Mouse (Mus musculus) left cerebral cortex, adult 11 months (tissue): ENCODE data around the gene Adh5.

Experiments
- DNase-seq: peaks from one replicate; pipeline ENCODE4 v3.0.0; 2022; ENCODE audit warnings: low spot score

The Adh5 gene

DNA sequence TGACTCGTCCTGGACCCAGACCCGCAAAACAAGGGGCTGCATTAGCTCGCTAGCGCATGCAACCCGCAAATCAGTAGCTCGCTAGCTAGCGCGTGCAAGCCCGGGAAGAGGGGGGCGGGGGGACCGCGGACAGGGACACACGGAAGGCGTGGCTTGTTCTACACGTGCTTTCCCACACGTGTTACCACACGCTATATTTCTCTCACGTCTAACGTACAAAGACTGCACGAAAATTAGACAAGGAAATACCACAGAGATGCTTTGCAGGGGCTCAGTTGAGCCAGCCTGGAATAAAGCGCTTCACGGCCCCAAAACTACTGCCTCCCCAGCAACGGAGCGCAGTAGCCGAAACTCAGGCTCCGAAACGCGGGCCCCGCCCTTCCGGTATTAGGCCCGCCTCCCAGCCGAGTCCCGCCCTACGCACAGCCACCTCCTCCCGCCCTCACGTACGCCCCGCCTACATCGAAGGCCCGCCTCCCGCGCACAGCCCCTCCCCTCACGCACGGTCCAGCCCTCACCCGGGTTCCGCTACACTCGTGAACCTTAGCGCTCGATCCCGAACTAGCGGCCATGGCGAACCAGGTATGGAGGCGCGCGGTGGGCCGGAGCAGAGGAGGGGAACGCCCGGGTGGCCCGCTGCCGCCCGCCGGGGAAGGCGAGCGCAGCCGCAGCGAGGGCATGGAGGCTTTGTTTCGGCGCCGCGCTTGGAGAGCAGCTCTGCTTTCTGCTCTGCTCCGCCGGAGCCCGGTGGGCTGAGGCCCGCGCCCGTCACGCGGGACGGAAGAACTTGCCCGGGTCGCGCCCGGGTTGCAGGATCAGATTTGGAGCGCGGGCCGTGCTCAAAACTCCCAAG, at the start of gene Adh5:
Gene Adh5 (plus strand): TSS at position 482 of the 853 bp plus-strand sequence.
- peak; percentile 79 for DNase-seq

DNA sequence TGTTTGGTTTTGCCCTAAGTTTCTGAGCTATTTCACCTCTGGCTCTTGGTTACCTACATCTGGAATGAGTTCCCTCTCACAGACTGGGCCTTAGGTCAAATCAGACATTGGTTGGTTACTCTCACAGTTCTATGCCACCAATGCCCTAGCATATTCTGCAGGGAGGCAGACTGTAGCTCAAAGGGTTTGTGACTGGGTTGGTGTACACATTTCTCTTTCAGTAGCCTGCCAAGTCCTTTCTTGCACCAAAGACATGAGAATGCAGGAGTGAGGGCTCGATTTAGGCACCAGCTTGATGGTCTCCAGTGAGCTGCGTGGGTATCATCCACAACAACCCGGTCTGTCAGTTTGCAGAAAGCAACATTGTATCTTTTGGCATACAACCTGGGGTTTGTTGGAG, 38.0 kb upstream of the Adh5 start:
- DNase-seq: no peak

GRCm38 (mm10) chr3:138405341-138405740, 37.6 kb upstream of the Adh5 start:
- DNase-seq: peak; percentile 6

DNA sequence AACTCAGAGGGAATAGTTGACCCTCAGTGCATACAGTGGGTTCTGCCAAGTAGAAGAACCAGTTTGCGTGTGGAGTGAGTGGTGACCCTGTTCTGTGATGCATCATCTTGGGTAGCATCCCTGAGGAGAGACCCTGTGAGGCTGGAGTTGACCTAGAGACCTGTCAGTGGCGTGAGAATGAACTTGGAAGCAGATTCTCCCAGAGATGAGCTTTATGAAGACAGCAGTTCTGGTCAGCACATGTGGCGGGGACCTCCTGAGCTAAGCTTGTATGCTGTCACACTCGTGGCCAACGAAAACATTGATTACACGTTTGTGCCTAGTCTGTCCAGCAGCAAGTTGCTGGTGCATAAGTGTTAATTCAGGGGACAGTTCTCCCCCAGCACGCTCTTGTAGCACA, 37.1 kb upstream of the Adh5 start:
- DNase-seq: no peak

DNA sequence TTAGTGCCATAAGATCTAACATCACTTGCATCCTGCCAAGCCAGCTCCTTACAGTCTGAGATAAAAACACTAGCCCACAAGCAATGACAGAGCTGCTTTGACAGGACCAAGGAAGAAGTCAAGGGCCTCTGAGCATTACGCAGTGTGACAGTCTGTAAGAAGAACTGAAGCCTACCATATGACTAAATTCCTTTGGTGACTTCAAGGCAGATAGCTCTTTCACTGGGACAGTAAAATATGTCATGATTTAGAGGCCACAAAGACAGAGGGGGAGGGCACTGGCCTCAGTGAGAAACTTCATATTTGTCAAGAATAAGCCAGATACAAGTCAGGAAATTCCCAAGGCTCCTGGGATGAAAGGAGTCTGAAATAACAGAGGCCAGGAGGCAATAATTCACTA, 35.0 kb upstream of the Adh5 start:
- no peak for DNase-seq

- no peak for DNase-seq
Measured at GRCm38 (mm10) chr3:138409585-138409984, 33.3 kb upstream of the Adh5 start.

GRCm38 (mm10) chr3:138410211-138410610, 32.7 kb upstream of the Adh5 start:
- no peak for DNase-seq

DNA sequence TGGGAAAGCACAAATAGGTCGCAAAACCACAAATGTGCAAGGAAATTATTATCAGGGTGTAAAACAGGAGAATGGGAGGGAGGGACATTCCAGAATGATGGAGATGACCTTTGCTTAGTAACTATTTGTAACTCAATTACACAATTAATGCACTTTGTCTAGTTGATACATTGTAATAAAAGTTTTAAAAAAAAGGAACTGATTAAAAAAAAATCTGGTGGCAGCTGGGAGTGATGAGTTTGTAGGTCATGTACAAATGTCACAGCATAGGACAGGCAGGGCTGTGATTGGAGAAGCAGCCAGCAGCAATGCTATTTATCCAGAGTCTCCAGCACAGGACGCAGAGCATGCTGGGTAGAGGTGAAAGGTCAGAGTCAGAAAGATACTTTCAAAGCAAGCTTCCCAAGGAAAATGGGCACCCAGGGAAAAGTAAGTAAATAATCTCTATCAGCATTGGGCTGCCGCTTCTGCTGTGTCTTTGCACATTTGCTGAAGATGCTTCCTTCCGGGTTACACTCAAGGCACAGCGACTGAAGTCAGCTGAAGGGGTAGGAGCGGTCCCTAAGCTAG, 27.7 kb upstream of the Adh5 start, which contains the start of gene Adh4:
Gene Adh4 (plus strand): TSS at position 346 of the 570 bp plus-strand sequence.
- DNase-seq: no peak

DNA sequence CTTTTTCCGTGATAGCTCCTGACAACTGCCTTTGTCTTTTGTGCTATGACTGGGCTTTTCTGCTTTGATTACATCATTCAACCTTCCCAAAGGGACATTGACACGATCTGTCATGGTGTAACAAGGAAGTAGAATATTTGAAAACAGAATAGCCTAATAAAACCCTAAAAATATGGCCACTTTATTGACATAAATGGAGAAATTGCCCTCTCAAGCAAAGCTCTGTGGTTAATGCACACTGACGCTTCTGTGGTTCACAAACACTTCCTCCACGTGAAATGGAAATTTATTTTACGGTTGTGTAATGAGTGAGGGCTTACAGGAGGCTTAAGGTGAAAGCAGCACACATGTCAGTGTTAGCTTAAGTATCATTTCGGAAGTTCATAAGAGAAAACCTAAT, 23.5 kb upstream of the Adh5 start:
- no peak for DNase-seq

GRCm38 (mm10) chr3:138420385-138420784, 22.5 kb upstream of the Adh5 start:
- no peak for DNase-seq

DNA sequence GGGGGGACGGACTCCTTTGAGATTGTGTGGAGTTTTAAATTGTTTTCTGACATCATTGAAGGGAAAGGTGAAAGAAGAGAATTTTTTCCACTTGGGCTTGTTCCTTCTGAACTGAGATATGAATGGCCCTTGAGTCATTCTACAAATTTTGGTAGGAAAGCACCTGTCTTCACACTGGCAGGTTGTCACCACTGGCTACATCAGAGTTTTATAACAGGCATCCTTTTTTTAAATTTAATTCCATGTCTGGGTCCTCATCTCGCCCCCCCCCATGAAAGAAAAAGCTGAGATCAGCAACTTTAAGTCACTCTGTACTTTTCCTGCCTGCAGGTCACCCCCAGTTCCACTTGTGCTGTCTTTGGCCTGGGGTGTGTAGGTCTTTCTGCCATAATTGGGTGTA, 19.2 kb upstream of the Adh5 start:
- no peak for DNase-seq

DNA sequence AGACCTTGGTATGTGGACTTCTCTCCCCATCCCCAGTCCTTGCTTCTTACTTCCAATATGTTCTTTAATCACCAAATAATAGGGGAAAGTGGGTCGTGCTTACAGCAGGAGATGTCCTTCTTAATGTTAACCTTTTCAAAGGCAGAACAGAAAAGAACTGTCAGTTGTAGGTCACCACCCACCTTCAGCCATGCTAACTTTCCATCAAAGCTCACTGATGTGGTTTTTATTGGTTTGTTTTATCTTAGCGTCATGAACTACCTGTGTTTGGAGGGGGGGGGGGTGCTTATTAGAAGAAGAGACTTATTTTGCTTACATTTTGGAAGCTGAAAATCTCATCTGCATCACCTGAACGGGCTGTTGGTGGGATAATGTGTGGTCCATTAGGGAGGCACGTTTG, 18.6 kb upstream of the Adh5 start:
- no peak for DNase-seq

DNA sequence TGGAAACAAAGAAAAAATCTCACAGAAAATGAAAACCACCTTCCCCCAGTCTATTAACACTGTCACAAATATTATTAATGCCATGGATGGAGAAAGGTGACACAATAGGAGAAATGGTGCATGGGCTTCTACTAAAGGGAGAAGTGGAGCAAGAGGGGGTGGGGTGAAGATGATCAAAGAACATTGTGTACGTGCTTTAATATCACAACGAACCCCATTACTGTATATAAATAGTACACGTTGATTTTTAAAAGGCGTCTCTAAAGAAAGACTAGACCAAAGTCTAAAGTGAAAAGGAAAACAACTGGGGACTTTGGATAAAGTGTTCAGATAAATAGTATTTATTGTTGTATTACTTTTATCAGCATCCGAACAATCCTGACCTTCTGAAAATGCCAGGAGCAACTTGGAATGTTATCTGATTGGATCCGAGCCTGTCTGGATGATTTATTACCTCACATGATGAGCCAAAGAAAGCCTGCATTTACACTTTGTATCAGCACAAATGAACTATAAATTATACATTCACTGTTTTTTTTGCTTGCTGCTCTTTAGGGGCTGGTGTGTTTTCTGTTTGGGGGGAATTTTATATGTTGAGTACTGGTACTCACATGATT, 12.4 kb upstream of the Adh5 start:
- no peak for DNase-seq

DNA sequence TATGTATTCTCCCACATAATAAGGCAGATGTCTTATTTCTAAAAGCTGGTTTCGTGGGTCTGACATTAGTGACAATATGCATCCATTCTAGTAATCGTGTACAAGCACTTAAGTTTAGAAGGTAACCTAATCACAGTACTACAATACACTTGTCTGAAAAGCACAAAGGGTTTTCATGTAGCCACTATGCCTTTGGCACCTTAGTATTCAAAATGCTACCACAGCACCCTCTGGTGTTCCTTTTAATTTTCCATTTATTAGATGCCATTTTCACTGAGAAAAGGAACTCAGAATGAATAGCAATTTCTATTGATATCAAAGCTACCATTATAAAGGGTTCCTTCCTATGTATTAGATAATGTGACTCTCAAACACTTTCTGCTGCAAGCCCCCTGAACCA, 11.1 kb upstream of the Adh5 start:
- no peak for DNase-seq

DNA sequence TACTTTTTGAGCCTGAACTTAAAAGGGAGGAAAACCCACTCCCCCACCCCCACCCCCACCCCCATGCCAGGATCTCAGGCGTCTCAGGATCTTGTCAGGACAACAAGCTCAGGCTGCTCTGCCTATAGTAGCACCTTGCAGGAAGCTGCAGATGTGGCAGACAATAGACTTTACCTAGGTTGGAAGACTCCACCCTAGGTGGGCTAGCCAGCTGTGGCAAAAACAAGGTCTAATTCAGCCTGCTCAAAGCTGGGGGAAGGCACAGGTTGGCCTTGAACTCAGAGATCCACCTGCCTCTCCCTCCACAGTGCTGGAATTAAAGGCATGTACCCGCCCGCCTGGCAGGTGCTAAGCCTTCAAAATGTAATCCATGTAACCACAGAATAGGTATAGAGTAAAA, 4.2 kb upstream of the Adh5 start:
- DNase-seq: no peak

DNA sequence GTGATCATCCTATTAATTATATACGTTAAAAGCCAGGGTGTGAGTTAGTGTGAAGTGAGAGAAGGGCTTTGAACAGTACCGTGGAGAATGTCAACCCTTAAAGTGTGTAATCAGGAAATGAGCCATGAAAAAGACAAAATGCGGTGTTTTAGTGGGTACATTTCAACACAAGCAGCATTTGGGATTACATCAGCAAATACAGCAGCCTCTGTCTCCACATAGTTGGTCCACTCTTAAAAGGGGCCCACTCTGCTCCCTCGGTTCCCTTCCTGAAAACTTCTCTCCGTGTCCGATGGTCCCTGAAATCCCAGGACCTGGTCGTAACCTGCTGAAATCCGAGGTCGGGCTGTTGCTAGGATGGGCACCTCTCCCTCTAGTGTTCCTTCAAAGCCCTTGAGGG, 690 bp upstream of the Adh5 start:
- no peak for DNase-seq

- no peak for DNase-seq
Measured at GRCm38 (mm10) chr3:138443465-138443771, 525 bp downstream of the Adh5 start.

DNA sequence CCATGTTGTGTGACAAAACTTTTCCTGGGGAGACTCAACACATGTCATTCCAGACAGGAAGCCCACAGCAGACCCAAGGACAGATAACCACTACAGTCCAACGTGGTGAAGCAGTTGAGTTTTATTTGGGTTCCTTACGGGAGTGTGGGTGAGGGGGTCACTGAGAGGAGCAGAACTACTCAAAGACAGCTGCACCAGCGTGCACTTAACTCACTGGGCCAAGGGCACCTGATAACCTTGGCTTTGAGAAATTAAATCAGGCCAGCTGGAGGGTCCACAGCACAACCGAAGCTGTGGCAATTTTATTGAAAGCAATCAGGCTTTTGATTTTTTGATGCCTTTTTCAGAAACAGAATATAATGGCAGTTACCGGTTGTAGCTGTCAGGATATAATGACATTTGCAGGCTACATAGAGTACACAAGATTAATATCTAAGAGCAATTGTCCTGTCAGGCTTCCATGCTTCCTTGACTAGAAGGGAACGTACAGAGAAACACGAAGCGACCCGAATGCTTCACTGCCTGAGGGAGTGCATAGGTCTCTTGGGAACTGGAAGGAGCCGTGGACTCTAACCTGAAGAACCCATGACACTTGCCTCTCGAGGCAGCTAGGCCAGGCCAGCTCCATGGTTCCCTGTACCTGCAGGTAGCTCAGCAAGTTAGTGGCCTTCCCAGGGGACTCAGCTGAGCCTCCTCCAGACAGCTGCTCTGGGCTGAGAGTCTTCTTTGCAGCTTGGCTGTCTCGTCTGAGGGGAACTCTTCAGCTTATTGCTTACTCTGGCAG, 5.4 kb downstream of the Adh5 start:
- no peak for DNase-seq

GRCm38 (mm10) chr3:138452169-138452568, 9.3 kb downstream of the Adh5 start:
- no peak for DNase-seq

GRCm38 (mm10) chr3:138454234-138454633, 11.3 kb downstream of the Adh5 start:
- no peak for DNase-seq

DNA sequence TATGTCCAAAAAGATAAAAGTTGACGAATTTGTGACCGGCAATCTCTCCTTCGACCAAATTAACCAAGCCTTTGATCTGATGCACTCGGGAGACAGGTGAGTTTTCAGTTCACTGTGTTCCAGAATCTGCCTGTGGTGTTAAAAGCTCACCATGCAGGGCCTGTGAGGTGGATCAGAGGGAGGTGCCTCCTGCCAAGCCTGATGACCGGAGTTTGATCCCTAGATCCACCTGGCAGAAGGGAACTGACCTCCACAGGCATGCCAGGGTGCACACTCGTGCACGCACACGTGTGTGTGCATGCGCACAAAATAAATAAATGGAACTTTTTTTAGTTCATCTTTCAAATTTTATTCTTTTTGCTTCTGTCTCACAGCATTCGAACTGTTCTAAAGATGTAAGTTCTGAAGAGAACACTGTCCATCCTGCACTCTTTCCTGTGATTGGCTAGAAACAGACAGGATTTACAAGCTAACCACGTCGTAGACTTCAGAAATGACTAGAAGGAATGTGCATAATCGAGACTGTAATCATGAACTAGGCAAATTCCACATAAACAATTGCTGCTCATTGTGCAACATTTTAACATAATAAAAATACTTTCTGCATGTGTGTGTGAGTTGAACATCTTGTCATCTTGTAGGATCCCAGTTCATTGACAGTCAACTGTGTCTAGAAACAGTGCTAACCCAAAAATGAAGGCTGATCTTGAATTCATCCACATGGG, 12.0 kb downstream of the Adh5 start:
- DNase-seq: no peak

- DNase-seq: no peak
Measured at GRCm38 (mm10) chr3:138458441-138458840, 15.5 kb downstream of the Adh5 start.
